Mouse (Mus musculus) midbrain, postnatal 0 days (tissue): ENCODE data around the gene Itgb6. TPM values are rescaled to one million over a fixed set of nuclear protein-coding genes. Genes with fewer than 3 reads are reported as not detected.

Source experiments
- ATAC-seq: fragments of 200-750 bp; cut with Nextera tagmentation; 2 replicates; pipeline ENCODE4 v1.8.0; 2017; ENCODE audit warnings: moderate number of reproducible peaks, mild to moderate bottlenecking, moderate TSS enrichment, moderate library complexity; ENCODE audit not compliant: low FRiP score
- DNase-seq: peaks from one replicate; pipeline ENCODE4 v3.0.0-alpha.2; 2015; ENCODE audit warnings: low spot score
- H3K27ac ChIP-seq: fragments of 300-500 bp; sonication (generic); 2 replicates; pipeline ENCODE4 v1.5.1; 2014; ENCODE audit warnings: low read depth, mild to moderate bottlenecking, low read length, mixed read lengths
- H3K27me3 ChIP-seq: fragments of 300-500 bp; sonication (generic); 2 replicates; pipeline ENCODE4 v1.6.1; 2014; ENCODE audit warnings: low read length, control low read depth, mixed read lengths; ENCODE audit not compliant: insufficient read depth
- H3K36me3 ChIP-seq: fragments of 300-500 bp; sonication (generic); 2 replicates; pipeline ENCODE4 v1.6.1; 2014; ENCODE audit warnings: low read length, control low read depth, mixed read lengths; ENCODE audit not compliant: insufficient read depth
- H3K4me1 ChIP-seq: fragments of 300-500 bp; sonication (generic); 2 replicates; pipeline ENCODE4 v1.6.1; 2014; ENCODE audit warnings: mild to moderate bottlenecking, control low read depth, antibody characterized with exemption, low read length, mixed read lengths; ENCODE audit not compliant: insufficient read depth
- H3K4me2 ChIP-seq: fragments of 300-500 bp; sonication (generic); 2 replicates; pipeline ENCODE4 v1.6.1; 2014; ENCODE audit warnings: low read depth, mild to moderate bottlenecking, low read length, mixed read lengths; ENCODE audit not compliant: poor library complexity, severe bottlenecking
- H3K4me3 ChIP-seq: fragments of 300-500 bp; sonication (generic); 2 replicates; pipeline ENCODE4 v1.5.1; 2014; ENCODE audit warnings: low read depth, mild to moderate bottlenecking, low read length, moderate library complexity
- H3K9ac ChIP-seq: fragments of 300-500 bp; sonication (generic); replicated peaks from 2 replicates; pipeline ENCODE4 v1.6.1; 2014; ENCODE audit warnings: mild to moderate bottlenecking, low read length, moderate library complexity, mixed read lengths; ENCODE audit not compliant: poor library complexity, severe bottlenecking
- H3K9me3 ChIP-seq: fragments of 300-500 bp; sonication (generic); 2 replicates; pipeline ENCODE4 v1.6.1; 2016; ENCODE audit warnings: low read length, control low read depth
- CTCF ChIP-seq: IDR thresholded peaks from 2 replicates; pipeline ENCODE4 v1.5.1; 2016; ENCODE audit warnings: antibody characterized with exemption, mild to moderate bottlenecking
- WGBS: fragments of 180-500 bp; shearing (Covaris S2); extraction: QIAGEN DNeasy Blood & Tissue Kit; methylation state at CpG from one replicate; pipeline ENCODE4 v1.1.7; 2014; 5-methylcytosine and 5-hydroxymethylcytosine counted together
- polyA plus RNA-seq: library from polyadenylated mRNA; unstranded; fragments of >200 nt; fragmentation: Nextera tagmentation; extraction: Ambion mirVana; gene quantifications from 2 replicates; pipeline ENCODE4 v1.2.1, GENCODE M21; 2015
- total RNA-seq: library from RNA; depleted of rRNA; stranded (reverse); fragments of >200 nt; gene quantifications from 2 replicates; pipeline ENCODE4 v1.2.3, GENCODE M21; 2014

Itgb6 gene
- total and polyA plus RNA-seq, 2 experiments from 2014 or later: 0.04 to 0.22 TPM

- Histone ChIP-seq H3K4me1 (0 out of 2 replicates have a peak, but pooled peaks cover 6% of the 10 kb centered on the region), H3K9me3 (no peaks in the 10 kb centered on the region), H3K27ac (no peak overlapping the region), H3K36me3 (no peaks in the 10 kb centered on the region), H3K27me3 (no peaks in the 10 kb centered on the region), H3K4me3 (no peak overlapping the region), H3K4me2 (no peak overlapping the region), H3K9ac (no peak overlapping the region)
- 31% methylated on average over 20 of the region's 20 CpGs for WGBS
- DNase-seq (no peak), ATAC-seq (no peak)
- TF ChIP-seq CTCF: no peak
Measured at GRCm38 (mm10) chr2:60636910-60637761, 85.3 kb downstream of the Itgb6 start.

DNA sequence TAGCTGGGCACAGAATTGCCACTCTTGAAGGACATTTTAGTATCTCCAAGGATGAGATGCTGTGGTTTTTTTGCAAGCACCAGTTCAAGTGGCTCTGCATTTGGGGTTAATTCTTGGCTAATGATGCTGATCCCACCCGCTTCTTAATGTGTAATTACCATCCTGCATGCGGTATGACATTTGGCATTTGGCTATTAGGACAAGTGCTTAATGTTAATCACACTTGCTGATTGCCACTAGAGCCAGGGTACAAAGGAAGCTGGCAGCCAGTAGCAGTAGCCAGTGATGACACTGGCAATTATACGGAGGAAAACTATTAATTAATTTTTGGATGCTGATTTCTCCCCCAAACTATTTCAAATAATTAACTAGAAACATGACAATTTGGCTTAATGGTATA is 86.0 kb downstream of the Itgb6 start:
- Histone ChIP-seq H3K36me3 (no peaks in the 10 kb centered on the region), H3K4me1 (0 out of 2 replicates have a peak, but pooled peaks cover 6% of the 10 kb centered on the region), H3K9ac (no peak overlapping the region), H3K4me3 (no peak overlapping the region), H3K27ac (no peak overlapping the region), H3K27me3 (no peaks in the 10 kb centered on the region), H3K9me3 (no peaks in the 10 kb centered on the region), H3K4me2 (no peak overlapping the region)
- no peak for ATAC-seq
- 46% methylated on average over 3 of the region's 3 CpGs for WGBS
- TF ChIP-seq CTCF: no peak
- DNase-seq: no peak

- WGBS: 71% methylated on average over 6 of the region's 6 CpGs
- no peak for TF ChIP-seq CTCF
- Histone ChIP-seq H3K4me2 (no peak overlapping the region), H3K36me3 (no peaks in the 10 kb centered on the region), H3K4me3 (no peak overlapping the region), H3K4me1 (0 out of 2 replicates have a peak, but pooled peaks cover 6% of the 10 kb centered on the region), H3K27ac (no peak overlapping the region), H3K27me3 (no peaks in the 10 kb centered on the region), H3K9ac (no peak overlapping the region), H3K9me3 (no peaks in the 10 kb centered on the region)
- DNase-seq (no peak), ATAC-seq (no peak)
Measured at GRCm38 (mm10) chr2:60636038-60636437, 86.4 kb downstream of the Itgb6 start.

DNA sequence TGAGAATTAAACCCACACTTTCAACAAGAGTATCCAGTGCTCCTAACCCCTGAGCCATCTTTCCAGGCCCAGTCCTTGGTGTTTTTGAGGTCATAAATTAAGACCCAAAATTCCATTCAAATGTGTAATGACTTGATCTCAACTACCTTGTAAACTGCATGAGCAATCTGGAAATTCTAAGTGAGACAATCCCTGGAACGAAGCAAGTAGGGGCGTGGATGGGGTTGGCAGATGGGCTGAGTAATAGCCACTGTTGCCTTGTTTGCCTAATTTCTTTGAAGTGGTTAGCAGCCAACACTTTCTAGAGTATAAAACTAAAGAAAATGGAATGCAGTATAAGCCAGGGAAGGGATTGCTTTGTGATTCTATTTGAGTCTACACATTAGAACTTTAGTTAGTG is 89.7 kb downstream of the Itgb6 start:
- Histone ChIP-seq H3K27me3 (no peaks in the 10 kb centered on the region), H3K9ac (no peak overlapping the region), H3K4me2 (no peak overlapping the region), H3K9me3 (no peaks in the 10 kb centered on the region), H3K27ac (no peak overlapping the region), H3K4me1 (no peaks in the 10 kb centered on the region), H3K4me3 (no peak overlapping the region), H3K36me3 (no peaks in the 10 kb centered on the region)
- no peak for TF ChIP-seq CTCF
- ATAC-seq: no peak
- no peak for DNase-seq
- 94% methylated on average over 2 of the region's 2 CpGs for WGBS

- Histone ChIP-seq H3K9me3 (no peaks in the 10 kb centered on the region), H3K4me1 (no peaks in the 10 kb centered on the region), H3K36me3 (no peaks in the 10 kb centered on the region), H3K27ac (no peak overlapping the region), H3K4me3 (no peak overlapping the region), H3K27me3 (no peaks in the 10 kb centered on the region), H3K4me2 (no peak overlapping the region), H3K9ac (no peak overlapping the region)
- DNase-seq (peak; percentile 36), ATAC-seq (no peak)
- TF ChIP-seq CTCF: no peak
- 52% methylated on average over 2 of the region's 2 CpGs for WGBS
Measured at GRCm38 (mm10) chr2:60630304-60630703, 92.1 kb downstream of the Itgb6 start.

DNA sequence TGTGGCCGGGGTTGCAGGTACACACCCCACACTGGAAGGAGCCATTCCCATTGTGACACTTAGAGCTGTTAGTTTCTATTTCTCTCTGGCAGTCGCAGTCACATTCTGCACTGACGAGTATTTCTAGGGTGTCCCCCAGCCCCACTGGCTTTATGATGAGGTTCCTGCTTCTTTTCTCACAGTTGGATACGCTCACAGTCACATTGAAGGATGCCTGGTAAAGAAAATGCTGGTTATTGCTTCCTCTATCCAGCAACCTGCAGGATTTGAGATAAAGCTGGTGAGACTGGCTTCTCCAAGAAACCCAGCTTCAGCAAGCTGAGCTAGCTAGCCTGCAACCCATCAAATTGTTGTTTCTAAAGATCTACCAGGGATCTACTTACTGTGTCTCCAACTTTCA is 94.5 kb downstream of the Itgb6 start:
- ATAC-seq (no peak), DNase-seq (no peak)
- no peak overlapping the region for H3K4me3 ChIP-seq
- H3K9ac ChIP-seq: no peak overlapping the region
- no peaks in the 10 kb centered on the region for H3K27me3 ChIP-seq
- no peak overlapping the region for H3K27ac ChIP-seq
- H3K9me3 ChIP-seq: no peaks in the 10 kb centered on the region
- H3K4me1 ChIP-seq: no peaks in the 10 kb centered on the region
- 90% methylated on average over 4 of the region's 4 CpGs for WGBS
- no peak overlapping the region for H3K4me2 ChIP-seq
- TF ChIP-seq CTCF: no peak
- H3K36me3 ChIP-seq: no peaks in the 10 kb centered on the region
